Mouse (Mus musculus): ENCODE results near the gene Hoxa6.
A peak's percentile ranks its signal among the peaks of the same experiment; 100 is the strongest.

The Hoxa6 gene

GRCm38 (mm10) chr6:52208072-52208867 lies at the start of gene Hoxa6:
TSS of gene Hoxa6 (minus strand) at chr6:52208722.
- DNase-seq (ENCODE audit: low read depth in 2 of 2, low spot score in 2 of 2) = no peak

GRCm38 (mm10) chr6:52256956-52257355 lies 48.4 kb upstream of the Hoxa6 start:
- DNase-seq (ENCODE audit: low read depth in 2 of 2, low spot score in 2 of 2) = peak; percentile 68 to 79

- DNase-seq (ENCODE audit: low read depth in 2 of 2, low spot score in 2 of 2) = no peak
Observed at GRCm38 (mm10) chr6:52253511-52254500, 45.3 kb upstream of the Hoxa6 start.

GRCm38 (mm10) chr6:52252775-52253376 lies 44.4 kb upstream of the Hoxa6 start:
- no peak for DNase-seq (ENCODE audit: low read depth in 2 of 2, low spot score in 2 of 2)

GRCm38 (mm10) chr6:52252016-52252774 lies 43.7 kb upstream of the Hoxa6 start:
- no peak for DNase-seq (ENCODE audit: low read depth in 2 of 2, low spot score in 2 of 2)

- no peak for DNase-seq (ENCODE audit: low read depth in 2 of 2, low spot score in 2 of 2)
Observed at GRCm38 (mm10) chr6:52251177-52251879, 42.8 kb upstream of the Hoxa6 start.

- DNase-seq (ENCODE audit: low read depth in 2 of 2, low spot score in 2 of 2) = no peak
Observed at GRCm38 (mm10) chr6:52249826-52250225, 41.3 kb upstream of the Hoxa6 start.

- no peak for DNase-seq (ENCODE audit: low read depth in 2 of 2, low spot score in 2 of 2)
Observed at GRCm38 (mm10) chr6:52249415-52249738, 40.9 kb upstream of the Hoxa6 start.

GRCm38 (mm10) chr6:52248638-52249414 lies 40.3 kb upstream of the Hoxa6 start:
- no peak for DNase-seq (ENCODE audit: low read depth in 2 of 2, low spot score in 2 of 2)

GRCm38 (mm10) chr6:52247766-52248637 lies 39.5 kb upstream of the Hoxa6 start:
- DNase-seq (ENCODE audit: low read depth in 2 of 2, low spot score in 2 of 2) = no peak

- DNase-seq (ENCODE audit: low read depth in 2 of 2, low spot score in 2 of 2) = no peak
Observed at GRCm38 (mm10) chr6:52246916-52247315, 38.4 kb upstream of the Hoxa6 start.

GRCm38 (mm10) chr6:52246403-52246803 lies 37.9 kb upstream of the Hoxa6 start:
- no peak for DNase-seq (ENCODE audit: low read depth in 2 of 2, low spot score in 2 of 2)

- DNase-seq (ENCODE audit: low read depth in 2 of 2, low spot score in 2 of 2) = no peak
Observed at GRCm38 (mm10) chr6:52245757-52246142, 37.2 kb upstream of the Hoxa6 start, which contains the start of gene Hoxa11. TSS of gene Hoxa11 (minus strand) at chr6:52245810.

- no peak for DNase-seq (ENCODE audit: low read depth in 2 of 2, low spot score in 2 of 2)
Observed at GRCm38 (mm10) chr6:52245040-52245756, 36.7 kb upstream of the Hoxa6 start.

- no peak for DNase-seq (ENCODE audit: low read depth in 2 of 2, low spot score in 2 of 2)
Observed at GRCm38 (mm10) chr6:52244471-52245039, 36.0 kb upstream of the Hoxa6 start.

- no peak for DNase-seq (ENCODE audit: low read depth in 2 of 2, low spot score in 2 of 2)
Observed at GRCm38 (mm10) chr6:52243681-52244121, 35.2 kb upstream of the Hoxa6 start.

GRCm38 (mm10) chr6:52242801-52243332 lies 34.3 kb upstream of the Hoxa6 start:
- no peak for DNase-seq (ENCODE audit: low read depth in 2 of 2, low spot score in 2 of 2)

All from CD8-positive naive resting alpha-beta T cell, adult 2 months (primary cell).